Mouse (Mus musculus) kidney, postnatal 0 days (tissue): ENCODE results near the gene Cilp. TPM values are rescaled to one million over a fixed set of nuclear protein-coding genes. Genes with fewer than 3 reads are reported as not detected.

Experiments used
- ATAC-seq: fragments of 200-750 bp; cut with Nextera tagmentation; replicated peaks from 2 replicates; pipeline ENCODE4 v1.8.0; 2017; ENCODE audit warnings: low read depth, moderate number of reproducible peaks, moderate TSS enrichment, moderate library complexity; ENCODE audit not compliant: low FRiP score
- DNase-seq: peaks from one replicate; pipeline ENCODE4 v3.0.0-alpha.2; 2016; ENCODE audit warnings: low spot score
- H3K27ac ChIP-seq: fragments of 300-500 bp; sonication (generic); 2 replicates; pipeline ENCODE4 v1.5.1; 2014; ENCODE audit warnings: mild to moderate bottlenecking
- H3K27me3 ChIP-seq: fragments of 300-500 bp; sonication (generic); 2 replicates; pipeline ENCODE4 v1.6.1; 2014; ENCODE audit warnings: low read length, mixed read lengths; ENCODE audit not compliant: insufficient read depth
- H3K36me3 ChIP-seq: fragments of 300-500 bp; sonication (generic); 2 replicates; pipeline ENCODE4 v1.6.1; 2014; ENCODE audit warnings: low read length, mixed read lengths; ENCODE audit not compliant: insufficient read depth
- H3K4me1 ChIP-seq: fragments of 300-500 bp; sonication (generic); replicated peaks from 2 replicates; pipeline ENCODE4 v1.6.1; 2014; ENCODE audit warnings: antibody characterized with exemption, low read length, mixed read lengths; ENCODE audit not compliant: insufficient read depth
- H3K4me2 ChIP-seq: fragments of 300-500 bp; sonication (generic); 2 replicates; pipeline ENCODE4 v1.6.1; 2014; ENCODE audit warnings: mild to moderate bottlenecking, low read length, moderate library complexity, mixed read lengths
- H3K4me3 ChIP-seq: fragments of 300-500 bp; sonication (generic); replicated peaks from 2 replicates; pipeline ENCODE4 v1.5.1; 2014; ENCODE audit warnings: low read depth, low read length
- H3K9ac ChIP-seq: fragments of 300-500 bp; sonication (generic); 2 replicates; pipeline ENCODE4 v1.6.1; 2014; ENCODE audit warnings: low read depth, low read length
- H3K9me3 ChIP-seq: fragments of 300-500 bp; sonication (generic); replicated peaks from 2 replicates; pipeline ENCODE4 v1.6.1; 2016; ENCODE audit warnings: low read length, inconsistent platforms, mixed read lengths
- CTCF ChIP-seq: IDR thresholded peaks from 2 replicates; pipeline ENCODE4 v1.5.1; 2016; ENCODE audit warnings: antibody characterized with exemption, low read depth, mild to moderate bottlenecking, moderate library complexity
- WGBS: fragments of 180-500 bp; shearing (Covaris S2); extraction: QIAGEN DNeasy Blood & Tissue Kit; methylation state at CpG from one replicate; pipeline ENCODE4 v1.1.7; 2014; 5-methylcytosine and 5-hydroxymethylcytosine counted together
- polyA plus RNA-seq: library from polyadenylated mRNA; unstranded; fragments of >200 nt; fragmentation: Nextera tagmentation; extraction: Ambion mirVana; gene quantifications from 2 replicates; pipeline ENCODE4 v1.2.1, GENCODE M21; 2015

Gene Cilp
- polyA plus RNA-seq, 1 experiment from 2014 or later = 0.51 TPM

DNA sequence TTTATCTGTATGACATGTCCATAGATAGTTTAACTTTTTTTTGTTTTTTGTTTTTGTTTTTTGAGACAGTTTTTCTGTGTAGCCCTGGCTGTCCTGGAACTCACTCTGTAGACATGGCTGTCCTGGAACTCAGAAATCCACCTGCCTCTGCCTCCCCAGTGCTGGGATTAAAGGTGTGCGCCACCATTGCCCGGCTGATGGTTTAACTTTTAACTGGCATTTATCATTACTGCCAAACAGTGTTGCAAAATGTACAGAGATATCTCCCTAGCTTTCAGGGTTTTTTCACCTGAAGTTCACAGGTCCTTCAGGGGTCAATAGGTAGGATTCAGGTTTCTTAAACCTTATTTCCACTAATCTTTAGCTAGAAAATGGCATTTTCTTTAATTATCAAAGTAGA lies 32.1 kb downstream of the Cilp start:
- Histone ChIP-seq H3K9me3 (no peaks in the 10 kb centered on the region), H3K36me3 (0 out of 2 replicates have a peak, but pooled peaks cover 9% of the 10 kb centered on the region), H3K27me3 (no peaks in the 10 kb centered on the region), H3K4me3 (no peak overlapping the region), H3K4me1 (0 out of 2 replicates have a peak, but pooled peaks cover 8% of the 10 kb centered on the region), H3K9ac (no peak overlapping the region), H3K4me2 (no peak overlapping the region), H3K27ac (no peak overlapping the region)
- ATAC-seq (no peak), DNase-seq (no peak)
- TF ChIP-seq CTCF = no peak
- WGBS = 98% methylated on average over 2 of the region's 2 CpGs

DNA sequence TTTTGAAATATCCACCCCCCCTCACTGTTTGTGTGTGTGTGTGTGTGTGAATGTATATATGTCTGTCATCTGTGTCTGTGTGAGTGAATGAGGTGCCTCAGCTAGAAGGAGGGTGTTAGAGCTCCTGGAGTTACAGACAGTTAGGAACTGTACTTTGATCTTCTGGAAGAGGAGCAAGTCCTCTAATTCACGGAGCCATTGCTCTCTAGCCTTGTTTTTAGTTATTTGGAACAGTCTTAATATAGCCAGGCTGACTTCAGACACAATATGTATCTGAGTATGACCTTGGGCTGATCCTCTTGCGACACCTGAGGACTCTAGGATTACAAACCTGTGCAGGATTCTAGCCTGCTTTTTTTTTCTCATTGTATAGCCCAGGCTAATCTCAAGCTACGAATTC lies 33.8 kb downstream of the Cilp start:
- no peak overlapping the region for H3K27ac ChIP-seq
- H3K4me3 ChIP-seq = no peak overlapping the region
- peaks cover 25% of the 10 kb centered on the region; the same call in 1 of the 2 replicates for H3K36me3 ChIP-seq
- 0 out of 2 replicates have a peak, but pooled peaks cover 4% of the 10 kb centered on the region for H3K4me1 ChIP-seq
- H3K4me2 ChIP-seq = no peak overlapping the region
- no peaks in the 10 kb centered on the region for H3K9me3 ChIP-seq
- H3K9ac ChIP-seq = no peak overlapping the region
- ATAC-seq (no peak), DNase-seq (no peak)
- WGBS = 81% methylated on average over 3 of the region's 3 CpGs
- no peaks in the 10 kb centered on the region for H3K27me3 ChIP-seq
- TF ChIP-seq CTCF = no peak

DNA sequence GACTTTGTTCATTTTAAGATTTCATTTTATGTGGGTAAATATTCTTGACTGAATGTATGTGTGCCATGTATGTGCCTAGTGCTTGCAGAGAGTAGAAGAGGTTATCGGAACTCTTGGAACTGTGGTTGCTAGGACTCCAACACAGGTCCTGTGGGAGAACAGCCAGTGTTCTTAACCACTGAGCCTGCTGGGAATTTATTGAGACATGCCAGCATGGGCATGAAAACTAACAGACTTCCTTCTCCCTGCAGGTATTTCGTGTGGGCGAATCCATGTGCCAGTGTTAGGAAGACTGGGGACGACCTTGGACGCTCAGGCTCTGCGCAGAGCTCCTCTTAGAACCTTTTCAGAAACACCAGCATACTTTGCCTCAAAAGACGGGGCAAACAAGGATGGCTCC lies 34.7 kb downstream of the Cilp start:
- TF ChIP-seq CTCF = no peak
- no peaks in the 10 kb centered on the region for H3K9me3 ChIP-seq
- no peak overlapping the region for H3K4me3 ChIP-seq
- no peak overlapping the region for H3K4me2 ChIP-seq
- 98% methylated on average over 7 of the region's 7 CpGs for WGBS
- no peak overlapping the region for H3K9ac ChIP-seq
- H3K4me1 ChIP-seq = 0 out of 2 replicates have a peak, but pooled peaks cover 4% of the 10 kb centered on the region
- H3K27me3 ChIP-seq = no peaks in the 10 kb centered on the region
- no peak overlapping the region for H3K27ac ChIP-seq
- peaks cover 26% of the 10 kb centered on the region; the same call in 1 of the 2 replicates for H3K36me3 ChIP-seq
- ATAC-seq (no peak), DNase-seq (no peak)

DNA sequence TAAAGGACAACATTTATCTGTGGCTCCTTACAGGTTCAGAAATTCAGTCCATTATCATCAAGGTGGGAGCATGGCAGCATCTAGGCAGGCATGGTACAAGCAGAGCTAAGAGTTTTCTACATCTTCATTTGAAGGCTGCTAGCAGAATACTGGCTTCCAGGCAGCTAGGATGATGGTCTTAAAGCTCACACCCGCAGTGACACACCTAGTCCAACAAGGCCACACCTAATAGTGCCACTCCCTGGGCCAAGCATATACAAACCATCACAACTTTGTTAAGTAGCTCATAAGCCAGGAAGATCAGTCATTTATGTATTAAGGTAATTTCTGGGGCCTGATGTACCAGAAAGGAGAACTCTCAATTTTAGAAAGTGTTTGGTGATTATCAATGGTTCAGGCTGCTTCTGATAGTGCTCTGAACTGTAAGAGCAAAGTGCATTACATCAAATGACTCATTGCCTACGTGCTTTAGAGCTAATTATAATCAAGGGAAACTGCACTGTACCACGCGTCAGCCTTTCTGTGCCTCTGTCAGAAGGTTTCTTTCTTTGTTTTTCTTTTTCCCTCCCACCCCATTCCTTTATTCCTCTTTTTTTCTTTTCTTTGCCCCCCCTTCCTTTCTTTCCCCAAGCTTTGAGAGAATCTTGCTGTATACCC lies 37.5 kb downstream of the Cilp start:
- Histone ChIP-seq H3K4me1 (no peaks in the 10 kb centered on the region), H3K9ac (no peak overlapping the region), H3K36me3 (peaks cover 30% of the 10 kb centered on the region; the same call in 1 of the 2 replicates), H3K9me3 (no peaks in the 10 kb centered on the region), H3K27ac (no peak overlapping the region), H3K4me3 (no peak overlapping the region), H3K4me2 (no peak overlapping the region), H3K27me3 (no peaks in the 10 kb centered on the region)
- 95% methylated on average over 4 of the region's 4 CpGs for WGBS
- no peak for TF ChIP-seq CTCF
- ATAC-seq (no peak), DNase-seq (no peak)

DNA sequence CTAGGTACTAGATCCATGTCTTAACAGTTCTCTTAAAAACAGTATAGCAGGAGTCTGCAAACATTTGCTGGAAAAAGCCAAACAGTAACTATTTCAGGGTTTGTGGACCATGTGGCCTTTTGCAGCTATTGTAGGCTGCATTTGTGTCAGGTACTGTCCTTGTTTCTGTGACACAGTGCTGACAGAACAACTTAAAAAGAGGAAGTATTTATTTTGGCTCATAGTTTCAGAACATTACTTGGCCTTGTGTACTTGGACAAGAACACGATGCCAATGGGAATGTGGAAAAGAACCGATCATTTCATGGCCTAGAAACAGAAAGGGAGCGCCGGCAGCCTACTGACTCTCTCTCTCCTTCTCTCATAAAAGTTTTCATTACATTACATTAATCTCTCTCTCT lies 38.6 kb downstream of the Cilp start:
- H3K27ac ChIP-seq = no peak overlapping the region
- H3K4me1 ChIP-seq = no peaks in the 10 kb centered on the region
- no peak overlapping the region for H3K9ac ChIP-seq
- ATAC-seq (no peak), DNase-seq (no peak)
- no peaks in the 10 kb centered on the region for H3K27me3 ChIP-seq
- H3K9me3 ChIP-seq = no peaks in the 10 kb centered on the region
- no peak overlapping the region for H3K4me2 ChIP-seq
- H3K4me3 ChIP-seq = no peak overlapping the region
- H3K36me3 ChIP-seq = peaks cover 34% of the 10 kb centered on the region; the same call in 1 of the 2 replicates
- TF ChIP-seq CTCF = no peak
- 87% methylated on average over 4 of the region's 4 CpGs for WGBS

DNA sequence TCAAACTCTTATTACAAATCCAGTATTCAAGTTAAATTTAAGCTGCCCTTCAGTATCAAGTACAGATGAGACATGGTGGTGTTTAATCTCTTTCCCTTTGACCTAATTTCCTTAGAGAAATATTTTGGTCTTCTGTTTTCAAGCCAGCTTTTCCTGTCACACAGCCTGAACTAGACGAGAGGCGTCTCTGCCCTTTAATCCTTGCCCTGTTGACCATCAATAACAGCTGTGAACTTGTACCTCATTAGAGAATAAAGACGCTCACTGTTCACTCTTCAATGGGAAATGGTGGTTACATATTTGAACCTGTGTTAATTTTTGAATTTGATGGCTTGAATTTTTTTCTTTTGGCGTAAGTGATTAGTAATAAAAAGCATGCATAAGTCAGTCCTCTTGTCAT lies 39.3 kb downstream of the Cilp start:
- Histone ChIP-seq H3K9me3 (no peaks in the 10 kb centered on the region), H3K27ac (no peak overlapping the region), H3K4me3 (no peak overlapping the region), H3K9ac (no peak overlapping the region), H3K4me1 (no peaks in the 10 kb centered on the region), H3K4me2 (no peak overlapping the region), H3K36me3 (peaks cover 37% of the 10 kb centered on the region), H3K27me3 (no peaks in the 10 kb centered on the region)
- ATAC-seq = no peak
- DNase-seq = peak; percentile 17
- no peak for TF ChIP-seq CTCF
- 59% methylated on average over 4 of the region's 4 CpGs for WGBS
